Mouse (Mus musculus) large intestine, adult 2 months (tissue): Measurements from ENCODE around the gene Dppa3. TPM values are rescaled to one million over a fixed set of nuclear protein-coding genes. Genes with fewer than 3 reads are reported as not detected.

ENCODE experiments used
- DNase-seq: peaks from one replicate; pipeline ENCODE4 v3.0.0-alpha.2; 2012; ENCODE audit warnings: low read depth, low spot score
- WGBS: fragments of 180-500 bp; shearing (Covaris S2); methylation state at CpG from one replicate; pipeline ENCODE4 v1.1.7; 2018; 5-methylcytosine and 5-hydroxymethylcytosine counted together
- polyA plus RNA-seq: library from polyadenylated mRNA; depleted of rRNA; stranded (reverse); fragments of >200 nt; gene quantifications from 2 replicates; pipeline ENCODE4 v1.2.3, GENCODE M21; 2012; rRNA removed

Dppa3 gene
- not detected in 2 replicates for polyA plus RNA-seq

- 87% methylated on average over 8 of the region's 8 CpGs for whole genome bisulfite sequencing
- no peak for DNase-seq
Observed at GRCm38 (mm10) chr6:122626110-122626509, at the start of gene Dppa3. Dppa3 (plus strand) TSS chr6:122626410.

DNA sequence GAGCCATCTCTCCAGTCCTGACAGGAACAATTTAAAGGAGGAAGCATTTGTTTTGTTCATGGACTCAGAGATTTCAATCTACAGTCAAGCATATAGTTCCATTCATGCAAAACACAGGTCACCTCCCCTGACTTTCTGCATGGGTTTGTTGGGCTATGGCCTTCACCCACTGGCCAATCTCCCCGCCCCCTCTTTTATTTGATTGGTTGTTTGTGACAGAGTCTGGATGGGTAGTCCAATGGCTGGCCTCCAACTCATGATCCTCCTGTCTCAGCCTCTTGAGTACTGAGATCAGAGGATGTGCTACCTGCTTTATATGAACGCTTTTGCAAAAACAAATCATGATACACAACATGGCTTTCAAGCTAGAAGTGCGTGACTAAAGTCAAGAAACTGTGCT, 49.2 kb upstream of the Dppa3 start:
- no peak for DNase-seq
- 91% methylated on average over 3 of the region's 3 CpGs for WGBS

DNA sequence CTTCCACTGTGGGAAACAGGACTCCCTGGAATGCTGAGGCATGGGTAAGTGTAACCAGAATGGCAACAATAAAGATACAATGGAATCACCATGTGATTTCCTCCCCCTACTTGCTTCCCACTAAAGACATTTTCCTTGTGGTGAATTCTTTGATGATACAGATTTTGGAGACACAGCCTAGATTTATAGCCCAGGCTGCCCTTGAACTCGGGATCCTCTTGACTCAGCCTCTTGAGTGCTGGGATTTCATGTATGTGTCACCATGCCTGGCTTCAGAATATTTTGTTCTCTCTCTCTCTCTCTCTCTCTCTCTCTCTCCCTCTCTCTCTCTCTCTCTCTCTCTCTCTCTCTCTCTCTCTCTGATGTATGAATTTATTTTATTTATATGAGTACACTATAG, 47.1 kb upstream of the Dppa3 start:
- DNase-seq: no peak
- WGBS: 77% methylated on average over 1 of the region's 1 CpGs

DNA sequence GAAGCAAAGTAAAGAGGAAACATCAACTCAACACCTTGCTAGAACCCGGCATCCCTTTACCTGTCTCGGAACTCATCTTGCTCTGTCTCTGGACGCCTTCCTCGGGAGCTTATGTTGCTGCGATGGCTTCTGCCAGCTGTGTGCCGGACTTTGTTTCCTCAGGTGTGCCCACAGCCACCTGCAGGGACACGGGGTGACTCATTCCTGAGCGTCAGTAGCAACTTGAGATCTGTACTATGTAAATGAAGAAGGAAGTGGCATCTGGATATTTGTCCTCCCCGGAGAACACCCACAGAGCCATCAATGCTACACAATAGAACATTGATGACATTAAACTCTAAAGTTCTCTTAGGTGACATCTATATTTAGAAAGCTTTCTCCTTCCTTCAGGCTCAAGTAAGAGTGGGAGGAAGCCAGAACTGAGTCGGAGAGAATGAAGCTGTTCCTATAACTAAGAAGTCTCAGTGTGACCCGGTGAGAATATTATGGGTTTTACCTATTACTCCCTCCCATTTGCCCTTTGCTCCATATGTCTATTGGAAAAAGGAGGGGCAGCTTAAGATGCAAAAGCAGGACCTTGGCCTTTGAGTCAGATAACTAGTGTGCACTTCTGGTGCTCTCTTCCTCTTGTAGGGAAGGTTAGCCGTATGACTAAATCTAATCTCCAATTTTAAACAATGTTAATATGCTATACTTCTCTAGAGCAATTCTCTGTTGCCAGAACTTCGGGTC, 35.0 kb upstream of the Dppa3 start:
- peak; percentile 77 for DNase-seq
- 27% methylated on average over 13 of the region's 13 CpGs for WGBS

- 97% methylated on average over 2 of the region's 2 CpGs for WGBS
- DNase-seq: no peak
Observed at GRCm38 (mm10) chr6:122592905-122593304, 33.3 kb upstream of the Dppa3 start.

- no peak for DNase-seq
- WGBS: 16% methylated on average over 7 of the region's 7 CpGs
Observed at GRCm38 (mm10) chr6:122595637-122596036, 30.6 kb upstream of the Dppa3 start.

DNA sequence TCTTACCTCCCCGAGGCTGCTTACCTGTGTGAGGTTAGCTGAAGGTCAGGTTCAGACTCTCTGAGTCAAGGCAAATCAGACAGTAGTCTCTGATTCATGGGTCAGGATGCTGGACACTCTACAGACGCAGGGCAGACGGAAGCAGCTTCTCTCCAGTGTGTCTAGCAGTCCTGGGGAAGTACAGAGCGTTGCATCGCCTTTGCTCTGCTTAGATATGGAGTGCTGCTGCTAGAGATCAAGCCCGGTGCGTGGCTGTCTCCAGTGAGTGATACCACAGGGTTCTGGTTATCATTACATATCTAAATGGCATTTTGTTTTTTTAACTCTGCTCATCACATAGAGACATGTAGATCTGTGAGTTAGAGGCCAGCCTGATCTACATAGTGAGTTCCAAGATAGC, 29.6 kb upstream of the Dppa3 start:
- WGBS: 80% methylated on average over 7 of the region's 7 CpGs
- no peak for DNase-seq

- WGBS: 79% methylated on average over 4 of the region's 4 CpGs
Observed at GRCm38 (mm10) chr6:122598014-122598413, 28.2 kb upstream of the Dppa3 start.

DNA sequence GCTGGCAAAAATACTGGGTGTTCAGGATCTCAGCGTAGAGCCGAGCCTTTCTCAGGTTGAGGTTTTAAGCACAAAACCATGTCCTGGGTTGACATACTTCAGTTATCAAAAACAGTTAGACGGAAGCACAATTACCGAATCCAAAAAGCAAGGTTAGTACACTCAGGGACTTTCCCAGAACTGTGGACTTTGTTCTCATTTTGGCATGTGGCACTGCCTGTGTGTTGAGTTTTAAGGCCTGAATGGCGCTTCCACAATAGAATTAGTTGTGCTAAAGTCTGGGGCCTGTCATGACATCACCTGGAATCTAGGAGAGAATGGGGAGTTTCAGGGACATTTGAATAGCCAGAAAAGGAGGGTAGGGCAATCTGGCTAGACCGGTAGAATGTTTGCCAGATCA, 27.8 kb upstream of the Dppa3 start:
- 27% methylated on average over 6 of the region's 6 CpGs for WGBS
- no peak for DNase-seq

More at GRCm38 (mm10) chr6:122598014-122598413, 28.2 kb upstream of the Dppa3 start:
- no peak for DNase-seq

DNA sequence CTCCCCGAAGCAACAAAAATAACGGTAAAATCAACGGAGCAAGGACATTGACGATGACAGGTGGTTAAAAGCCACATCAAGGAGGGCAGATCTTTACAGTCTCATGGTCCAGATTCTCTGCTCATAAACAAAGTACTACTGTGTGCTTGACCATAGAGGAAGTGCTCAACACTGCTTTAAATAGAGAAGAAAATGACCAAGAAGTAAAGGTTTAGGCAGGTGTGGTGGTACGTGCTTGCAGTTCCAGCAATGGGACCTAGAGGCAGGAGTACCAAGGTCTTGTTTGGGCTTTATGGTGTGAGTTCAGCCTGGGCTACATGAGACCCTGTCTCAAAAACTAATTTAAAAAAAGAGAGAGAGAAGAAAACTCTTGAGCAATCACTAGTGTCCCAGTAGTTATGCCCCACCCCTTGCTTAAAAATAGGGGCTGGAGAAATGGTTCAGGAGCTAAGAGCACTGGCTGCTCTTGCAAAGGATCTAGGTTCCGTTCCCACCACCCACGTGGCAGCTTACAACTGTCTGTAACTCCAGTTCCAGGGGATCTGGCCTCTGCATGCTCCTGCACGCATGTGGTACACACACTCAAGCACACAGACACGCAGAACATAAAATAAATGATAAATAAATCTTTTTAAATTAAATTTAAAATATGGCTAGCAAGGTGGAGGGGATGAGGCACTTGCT, 27.0 kb upstream of the Dppa3 start:
- no peak for DNase-seq
- WGBS: 67% methylated on average over 9 of the region's 9 CpGs

DNA sequence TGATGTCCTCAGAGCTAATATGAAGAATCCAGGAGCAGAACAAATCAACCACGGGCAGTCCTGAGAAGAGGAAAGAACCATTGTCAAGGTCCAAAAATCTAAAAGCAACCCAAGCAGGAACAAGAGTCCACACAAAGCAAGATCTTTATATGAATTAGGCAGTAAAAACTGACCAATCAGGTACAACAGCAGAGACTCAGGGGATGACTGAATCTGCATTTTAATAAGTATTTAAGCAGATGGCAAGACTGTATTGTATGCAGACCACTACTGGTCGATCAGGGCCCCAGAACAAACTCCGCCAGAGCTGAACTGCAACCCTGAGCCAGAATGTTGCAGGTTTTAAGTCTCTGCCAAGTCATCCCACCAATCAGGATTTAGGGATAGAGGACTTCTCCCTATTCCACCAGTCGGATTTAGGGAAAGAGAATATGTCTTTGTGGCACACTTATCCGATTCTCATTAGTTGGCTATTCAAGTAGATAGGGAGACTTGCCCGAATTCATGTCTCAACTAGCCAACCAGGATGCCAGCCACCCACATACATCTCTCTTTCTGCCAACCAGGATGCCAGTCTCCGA, 26.1 kb upstream of the Dppa3 start:
- no peak for DNase-seq
- 83% methylated on average over 7 of the region's 7 CpGs for WGBS

- no peak for DNase-seq
Observed at GRCm38 (mm10) chr6:122601031-122601430, 25.2 kb upstream of the Dppa3 start.

GRCm38 (mm10) chr6:122601615-122602014, 24.6 kb upstream of the Dppa3 start:
- 67% methylated on average over 3 of the region's 3 CpGs for WGBS
- no peak for DNase-seq

More at GRCm38 (mm10) chr6:122601031-122601430, 25.2 kb upstream of the Dppa3 start:
- 77% methylated on average over 4 of the region's 4 CpGs for WGBS

DNA sequence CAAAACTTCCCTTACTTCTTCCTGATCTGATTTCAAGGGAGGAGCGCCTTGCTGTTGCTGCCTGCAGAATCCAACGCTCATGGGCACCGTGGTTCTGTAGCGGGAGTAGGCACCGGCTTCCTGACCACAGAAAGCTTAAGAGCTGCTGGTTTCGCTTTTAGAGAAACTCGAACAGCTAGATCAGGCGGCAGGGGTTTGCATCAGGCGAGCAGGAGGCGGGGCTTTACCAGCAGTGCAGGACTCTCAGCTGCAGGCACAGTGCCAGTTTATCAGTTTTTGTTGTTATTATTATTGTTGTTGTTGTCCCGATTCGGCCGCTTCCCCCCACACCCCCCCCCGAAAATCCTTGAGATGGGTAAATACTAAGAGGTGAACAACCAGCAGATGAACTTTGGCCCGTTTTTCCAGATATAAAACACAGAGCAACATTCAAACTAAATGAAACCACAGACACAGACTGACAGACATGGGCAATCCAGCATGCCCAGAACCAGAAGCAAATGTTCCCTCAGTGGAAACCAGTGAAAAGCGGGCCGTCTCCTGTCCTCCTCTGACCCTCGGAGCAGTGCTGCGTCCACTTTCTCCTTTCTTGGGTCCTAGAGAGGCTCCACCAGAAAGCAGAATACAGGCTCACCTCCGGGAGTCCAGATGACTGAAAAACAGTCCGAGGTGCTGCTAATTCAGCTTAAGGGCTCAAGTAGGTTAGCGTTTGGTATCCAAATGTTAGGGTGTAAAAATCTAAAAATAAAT, 23.8 kb upstream of the Dppa3 start, which contains the start of gene Apobec1:
Gene Apobec1 (minus strand): TSS at position 203 of the 750 bp plus-strand sequence.
- peak; percentile 48 for DNase-seq
- under 1% methylated on average over 22 of the region's 22 CpGs for WGBS

GRCm38 (mm10) chr6:122602992-122603322, 23.3 kb upstream of the Dppa3 start:
- 0% methylated on average over 1 of the region's 1 CpGs for WGBS
- DNase-seq: no peak

- no peak for DNase-seq
Observed at GRCm38 (mm10) chr6:122604260-122604659, 21.9 kb upstream of the Dppa3 start.

DNA sequence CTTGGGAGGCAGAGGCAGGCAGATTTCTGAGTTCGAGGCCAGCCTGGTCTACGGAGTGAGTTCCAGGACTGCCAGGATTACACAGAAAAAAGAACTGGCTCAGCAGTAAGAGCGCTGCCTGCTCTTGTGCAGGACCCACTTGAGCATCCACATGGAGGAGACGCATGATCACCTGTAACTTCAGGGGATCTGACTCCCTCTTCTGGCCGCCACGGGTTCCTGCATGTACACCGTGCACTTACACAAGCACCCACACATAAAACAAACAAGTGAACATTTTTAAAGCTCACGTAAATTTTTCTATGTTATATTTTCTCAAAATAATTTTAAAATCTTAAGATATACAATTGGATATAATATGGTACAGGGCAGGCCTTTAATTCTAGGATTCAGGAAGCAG, 20.7 kb upstream of the Dppa3 start:
- WGBS: 82% methylated on average over 8 of the region's 8 CpGs
- no peak for DNase-seq

- 95% methylated on average over 11 of the region's 11 CpGs for WGBS
- no peak for DNase-seq
Observed at GRCm38 (mm10) chr6:122606661-122607060, 19.5 kb upstream of the Dppa3 start.

GRCm38 (mm10) chr6:122607700-122608099, 18.5 kb upstream of the Dppa3 start:
- 60% methylated on average over 12 of the region's 12 CpGs for WGBS
- no peak for DNase-seq
